Mouse (Mus musculus): ENCODE measurements around the gene Usp7. TPM values are rescaled to one million over a fixed set of nuclear protein-coding genes. Genes with fewer than 3 reads are reported as not detected.
"Not testable (repeated sequence)": the region's sequence is repeated elsewhere in the genome, so short reads cannot be mapped to it uniquely, and the experiment has no call there.

Usp7 gene
- polyA plus RNA-seq, 1 experiment from 2014 or later = 44.7 TPM

DNA sequence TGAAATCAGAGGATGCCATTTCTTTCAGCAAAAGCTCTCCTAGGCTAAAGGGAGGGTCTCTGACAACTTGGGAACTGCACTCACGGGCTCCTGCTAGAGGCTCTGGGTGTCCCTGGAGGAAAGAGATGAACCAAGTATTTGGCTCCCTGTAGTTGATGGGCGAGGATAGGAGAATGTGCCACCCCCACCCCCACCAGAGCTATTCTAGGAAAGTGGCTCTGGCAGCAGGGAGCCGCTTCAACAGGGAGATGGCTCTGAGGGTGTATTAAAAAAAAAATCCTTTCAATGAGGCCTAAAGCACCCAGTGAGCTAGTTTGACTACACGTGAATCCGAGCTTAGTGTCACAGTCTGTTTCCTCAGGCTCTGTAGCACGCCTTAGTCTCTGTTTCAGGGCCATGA lies 29.1 kb downstream of the Usp7 start:
- Histone ChIP-seq H3K9me3 (ENCODE audit: control insufficient read depth, low read length) (no peaks in the 10 kb centered on the region), H3K9ac (no peak overlapping the region), H3K36me3 (replicated peaks; ENCODE audit: control insufficient read depth, insufficient read depth) (no peaks in the 10 kb centered on the region), H3K27me3 (ENCODE audit: control insufficient read depth, insufficient read depth, low read length) (no peaks in the 10 kb centered on the region), H3K4me3 (replicated peaks; ENCODE audit: low read length) (no peak overlapping the region), H3K4me1 (replicated peaks; ENCODE audit: control insufficient read depth, insufficient read depth, low read length) (no peaks in the 10 kb centered on the region; the same call in 1 of the 2 replicates), H3K4me2 (replicated peaks) (no peak overlapping the region), H3K27ac (no peak overlapping the region)
- 71% methylated on average over 6 of the region's 6 CpGs for WGBS
- DNase-seq (ENCODE audit: low spot score) = no peak
- no peak for ATAC-seq (ENCODE audit: low FRiP score)

- no peak overlapping the region for H3K4me2 ChIP-seq (replicated peaks)
- WGBS = 95% methylated on average over 2 of the region's 2 CpGs
- ATAC-seq (ENCODE audit: low FRiP score) = no peak
Observed at GRCm38 (mm10) chr16:8761894-8762293, 30.2 kb downstream of the Usp7 start.

DNA sequence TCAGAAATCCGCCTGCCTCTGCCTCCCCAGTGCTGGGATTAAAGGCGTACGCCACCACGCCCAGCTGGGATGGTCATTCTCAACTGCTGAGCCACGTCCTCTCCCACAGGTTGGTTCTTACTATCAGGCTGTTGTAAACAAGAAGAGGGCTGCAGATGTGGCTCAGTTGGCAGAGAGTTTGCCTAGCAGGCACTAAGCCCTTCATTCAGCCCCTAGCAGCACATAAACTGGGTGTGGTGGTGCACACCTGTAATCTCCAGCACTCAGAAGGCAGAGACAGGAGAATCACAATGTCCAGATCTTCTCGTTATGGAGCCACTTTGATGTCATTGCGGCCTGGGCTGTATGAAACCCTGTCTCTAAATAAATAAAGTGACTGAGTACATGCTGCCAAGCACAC lies 31.1 kb downstream of the Usp7 start:
- Histone ChIP-seq H3K4me1 (replicated peaks; ENCODE audit: control insufficient read depth, insufficient read depth, low read length) (no peaks in the 10 kb centered on the region; the same call in 1 of the 2 replicates), H3K9ac (no peak overlapping the region), H3K27me3 (ENCODE audit: control insufficient read depth, insufficient read depth, low read length) (no peaks in the 10 kb centered on the region), H3K36me3 (replicated peaks; ENCODE audit: control insufficient read depth, insufficient read depth) (no peaks in the 10 kb centered on the region), H3K9me3 (ENCODE audit: control insufficient read depth, low read length) (no peaks in the 10 kb centered on the region), H3K4me2 (replicated peaks) (no peak overlapping the region), H3K27ac (no peak overlapping the region), H3K4me3 (replicated peaks; ENCODE audit: low read length) (no peak overlapping the region)
- DNase-seq (ENCODE audit: low spot score) (no peak), ATAC-seq (ENCODE audit: low FRiP score) (no peak)
- WGBS = 95% methylated on average over 7 of the region's 7 CpGs

More at GRCm38 (mm10) chr16:8761894-8762293, 30.2 kb downstream of the Usp7 start:
- no peak overlapping the region for H3K27ac ChIP-seq
- no peaks in the 10 kb centered on the region for H3K36me3 ChIP-seq (replicated peaks; ENCODE audit: control insufficient read depth, insufficient read depth)
- no peaks in the 10 kb centered on the region for H3K27me3 ChIP-seq (ENCODE audit: control insufficient read depth, insufficient read depth, low read length)
- H3K9me3 ChIP-seq (ENCODE audit: control insufficient read depth, low read length) = no peaks in the 10 kb centered on the region
- no peak overlapping the region for H3K4me3 ChIP-seq (replicated peaks; ENCODE audit: low read length)
- no peaks in the 10 kb centered on the region; the same call in 1 of the 2 replicates for H3K4me1 ChIP-seq (replicated peaks; ENCODE audit: control insufficient read depth, insufficient read depth, low read length)
- no peak for DNase-seq (ENCODE audit: low spot score)
- no peak overlapping the region for H3K9ac ChIP-seq

DNA sequence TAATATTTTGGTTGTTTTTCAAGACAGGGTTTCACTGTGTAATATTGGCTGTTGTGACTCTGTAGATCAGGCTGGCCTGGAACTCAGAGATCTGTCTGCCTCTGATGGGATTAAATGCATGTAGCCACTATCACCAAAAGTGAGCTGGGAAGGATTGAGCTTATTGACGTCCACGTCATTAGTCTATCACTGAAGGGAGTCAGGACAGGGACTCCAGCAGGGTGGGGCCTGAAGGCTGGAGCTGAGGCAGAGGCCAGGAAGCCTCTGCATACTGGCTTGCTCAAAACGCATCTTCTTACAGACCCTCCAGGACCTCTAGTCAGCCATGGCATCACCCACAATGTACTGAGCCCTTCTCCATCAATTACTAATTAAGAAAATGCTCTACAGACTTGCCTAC lies 33.1 kb downstream of the Usp7 start:
- H3K4me1 ChIP-seq (replicated peaks; ENCODE audit: control insufficient read depth, insufficient read depth, low read length) = no peaks in the 10 kb centered on the region
- H3K9ac ChIP-seq = no peak overlapping the region
- DNase-seq (ENCODE audit: low spot score) (no peak), ATAC-seq (ENCODE audit: low FRiP score) (no peak)
- H3K9me3 ChIP-seq (ENCODE audit: control insufficient read depth, low read length) = no peaks in the 10 kb centered on the region
- H3K27ac ChIP-seq = no peak overlapping the region
- WGBS = 79% methylated on average over 3 of the region's 3 CpGs
- no peak overlapping the region for H3K4me3 ChIP-seq (replicated peaks; ENCODE audit: low read length)
- H3K36me3 ChIP-seq (replicated peaks; ENCODE audit: control insufficient read depth, insufficient read depth) = no peaks in the 10 kb centered on the region
- no peaks in the 10 kb centered on the region for H3K27me3 ChIP-seq (ENCODE audit: control insufficient read depth, insufficient read depth, low read length)
- no peak overlapping the region for H3K4me2 ChIP-seq (replicated peaks)

GRCm38 (mm10) chr16:8758193-8758592 lies 33.9 kb downstream of the Usp7 start:
- H3K9ac ChIP-seq = no peak overlapping the region
- no peaks in the 10 kb centered on the region for H3K4me1 ChIP-seq (replicated peaks; ENCODE audit: control insufficient read depth, insufficient read depth, low read length)
- no peak overlapping the region for H3K27ac ChIP-seq
- no peaks in the 10 kb centered on the region for H3K9me3 ChIP-seq (ENCODE audit: control insufficient read depth, low read length)
- DNase-seq (ENCODE audit: low spot score) (no peak), ATAC-seq (ENCODE audit: low FRiP score) (no peak)
- H3K4me2 ChIP-seq (replicated peaks) = no peak overlapping the region
- no peaks in the 10 kb centered on the region for H3K36me3 ChIP-seq (replicated peaks; ENCODE audit: control insufficient read depth, insufficient read depth)
- no peak overlapping the region for H3K4me3 ChIP-seq (replicated peaks; ENCODE audit: low read length)
- WGBS = 79% methylated on average over 2 of the region's 2 CpGs
- no peaks in the 10 kb centered on the region for H3K27me3 ChIP-seq (ENCODE audit: control insufficient read depth, insufficient read depth, low read length)

DNA sequence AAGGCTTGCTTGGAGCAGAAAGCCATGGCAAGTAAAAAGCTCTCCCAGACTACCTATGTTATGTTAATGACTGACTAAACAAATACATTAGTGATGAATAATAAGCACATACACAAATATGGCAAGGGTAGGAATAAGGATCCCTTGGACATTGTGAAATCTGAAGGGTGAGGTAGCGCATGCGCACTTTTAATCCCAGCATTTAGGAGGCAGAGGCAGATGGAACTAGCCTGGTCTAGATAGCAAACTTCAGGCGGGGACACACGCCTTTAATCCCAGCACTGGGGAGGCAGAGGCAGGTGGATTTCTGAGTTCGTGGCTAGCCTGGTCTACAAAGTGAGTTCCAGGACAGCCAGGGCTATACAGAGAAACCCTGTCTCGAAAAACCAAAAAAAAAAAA lies 34.5 kb downstream of the Usp7 start:
- not testable (repeated sequence) for H3K9ac ChIP-seq; H3K27me3 ChIP-seq (ENCODE audit: control insufficient read depth, insufficient read depth, low read length); H3K4me2 ChIP-seq (replicated peaks); ATAC-seq (ENCODE audit: low FRiP score); H3K27ac ChIP-seq; H3K4me1 ChIP-seq (replicated peaks; ENCODE audit: control insufficient read depth, insufficient read depth, low read length); H3K9me3 ChIP-seq (ENCODE audit: control insufficient read depth, low read length); H3K36me3 ChIP-seq (replicated peaks; ENCODE audit: control insufficient read depth, insufficient read depth); H3K4me3 ChIP-seq (replicated peaks; ENCODE audit: low read length); DNase-seq (ENCODE audit: low spot score)
- WGBS = 90% methylated on average over 5 of the region's 6 CpGs

- DNase-seq (ENCODE audit: low spot score) (no peak), ATAC-seq (ENCODE audit: low FRiP score) (no peak)
- H3K4me3 ChIP-seq (replicated peaks; ENCODE audit: low read length) = no peak overlapping the region
- H3K27me3 ChIP-seq (ENCODE audit: control insufficient read depth, insufficient read depth, low read length) = no peaks in the 10 kb centered on the region
- H3K4me1 ChIP-seq (replicated peaks; ENCODE audit: control insufficient read depth, insufficient read depth, low read length) = no peaks in the 10 kb centered on the region
- no peak overlapping the region for H3K9ac ChIP-seq
- H3K27ac ChIP-seq = no peak overlapping the region
- no peak overlapping the region for H3K4me2 ChIP-seq (replicated peaks)
- WGBS = 94% methylated on average over 2 of the region's 2 CpGs
- H3K36me3 ChIP-seq (replicated peaks; ENCODE audit: control insufficient read depth, insufficient read depth) = no peaks in the 10 kb centered on the region
- no peaks in the 10 kb centered on the region for H3K9me3 ChIP-seq (ENCODE audit: control insufficient read depth, low read length)
Observed at GRCm38 (mm10) chr16:8752334-8752733, 39.8 kb downstream of the Usp7 start.

DNA sequence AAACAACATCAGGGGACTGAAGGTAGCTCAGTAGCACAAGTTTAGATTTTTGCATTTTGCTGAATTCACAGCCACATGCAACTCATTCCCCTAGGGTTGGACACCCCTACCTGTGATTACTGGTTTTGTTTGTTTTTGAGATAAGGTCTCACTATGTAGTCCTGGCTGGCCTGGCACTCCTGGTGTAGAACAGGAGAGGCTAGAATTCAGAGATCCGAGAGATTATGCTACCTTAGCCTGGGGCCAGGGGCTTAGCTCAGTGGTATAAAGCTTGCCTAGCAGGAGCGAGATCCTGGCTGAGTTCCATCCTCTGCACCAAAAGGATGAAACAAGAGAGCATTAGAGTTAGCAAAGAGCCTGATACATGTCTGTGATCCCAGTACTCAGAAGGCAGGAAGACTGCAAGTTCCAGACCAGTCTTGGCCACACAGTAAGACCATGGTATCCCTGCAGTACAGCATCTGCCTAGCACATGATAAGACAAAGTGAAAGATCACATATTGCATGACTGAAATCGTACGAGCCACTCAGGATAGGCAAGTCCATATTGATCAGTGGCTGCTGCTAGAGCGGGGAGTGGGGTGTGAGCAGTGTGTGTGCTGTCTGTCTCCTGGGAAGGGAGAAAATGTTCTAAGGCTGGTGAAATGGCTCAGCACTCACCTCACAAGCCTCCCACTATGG lies 40.4 kb downstream of the Usp7 start:
- ATAC-seq (ENCODE audit: low FRiP score) = no peak

GRCm38 (mm10) chr16:8748904-8749303 lies 43.2 kb downstream of the Usp7 start:
- no peak overlapping the region for H3K4me3 ChIP-seq (replicated peaks; ENCODE audit: low read length)
- no peak overlapping the region for H3K27ac ChIP-seq
- no peak for ATAC-seq (ENCODE audit: low FRiP score)
- no peak overlapping the region for H3K9ac ChIP-seq
- H3K4me2 ChIP-seq (replicated peaks) = no peak overlapping the region
- no peak for DNase-seq (ENCODE audit: low spot score)
- no peaks in the 10 kb centered on the region for H3K36me3 ChIP-seq (replicated peaks; ENCODE audit: control insufficient read depth, insufficient read depth)
- no peaks in the 10 kb centered on the region for H3K9me3 ChIP-seq (ENCODE audit: control insufficient read depth, low read length)
- H3K27me3 ChIP-seq (ENCODE audit: control insufficient read depth, insufficient read depth, low read length) = no peaks in the 10 kb centered on the region
- 96% methylated on average over 8 of the region's 8 CpGs for WGBS
- H3K4me1 ChIP-seq (replicated peaks; ENCODE audit: control insufficient read depth, insufficient read depth, low read length) = no peaks in the 10 kb centered on the region

More for the DNA sequence above, 40.4 kb downstream of the Usp7 start:
- H3K27me3 ChIP-seq (ENCODE audit: control insufficient read depth, insufficient read depth, low read length) = no peaks in the 10 kb centered on the region
- no peak for DNase-seq (ENCODE audit: low spot score)
- no peaks in the 10 kb centered on the region for H3K4me1 ChIP-seq (replicated peaks; ENCODE audit: control insufficient read depth, insufficient read depth, low read length)
- no peak overlapping the region for H3K9ac ChIP-seq
- no peaks in the 10 kb centered on the region for H3K36me3 ChIP-seq (replicated peaks; ENCODE audit: control insufficient read depth, insufficient read depth)
- no peak overlapping the region for H3K4me3 ChIP-seq (replicated peaks; ENCODE audit: low read length)
- 85% methylated on average over 5 of the region's 5 CpGs for whole genome bisulfite sequencing
- H3K27ac ChIP-seq = no peak overlapping the region
- H3K9me3 ChIP-seq (ENCODE audit: control insufficient read depth, low read length) = no peaks in the 10 kb centered on the region
- H3K4me2 ChIP-seq (replicated peaks) = no peak overlapping the region

Measured in hindbrain, embryonic 14.5 days (tissue).